Mouse (Mus musculus) left cerebral cortex, adult 2 months (tissue): ENCODE measurements around the gene Phlpp1. TPM values are rescaled to one million over a fixed set of nuclear protein-coding genes. Genes with fewer than 3 reads are reported as not detected.

Experiments
- DNase-seq, 2 experiments: peaks; one replicate each; pipeline ENCODE4 v3.0.0; 2021 to 2022; ENCODE audit warnings: low spot score in 2 of 2, mixed read lengths in 1 of 2; ENCODE audit errors: extremely low spot score in 1 of 2
- H3K27ac ChIP-seq: fragments of 200-600 bp; 2 replicates; pipeline ENCODE4 v1.8.1; 2022
- H3K4me3 ChIP-seq: fragments of 200-600 bp; 2 replicates; pipeline ENCODE4 v1.8.1; 2022
- CTCF ChIP-seq: fragments of 200-600 bp; IDR thresholded peaks from 2 replicates; pipeline ENCODE4 v1.8.1; 2022; ENCODE audit warnings: antibody characterized with exemption, mild to moderate bottlenecking, moderate library complexity
- intact Hi-C: fragments of 180-260 bp; cut with DNase I; formaldehyde crosslinking; loops from one replicate; pipeline ENCODE4 v1.15.1; 2025
- long read RNA-seq, 2 experiments: library from polyadenylated mRNA; stranded (forward); transcript quantifications; one replicate each; pipeline ENCODE4 v2.0.0; 2021; ENCODE audit warnings: borderline mapping rate in 2 of 2
- total RNA-seq, 2 experiments: library from RNA; stranded (reverse); gene quantifications; 2 replicates each; pipeline ENCODE4 v1.2.3; 2021

The Phlpp1 gene
- 10 to 100 TPM; 63.1 to 68.4 TPM for total RNA-seq
- long read RNA-seq, experiment 1, full-length matches to known transcripts: 49 of 58 reads
- long read RNA-seq, experiment 1, partial matches to known transcripts: 6 of 58 reads
- long read RNA-seq, experiment 1, other reads (novel, unspliced or antisense): 3 of 58 reads
- long read RNA-seq, experiment 2, full-length matches to known transcripts: 63 of 80 reads
- long read RNA-seq, experiment 2, partial matches to known transcripts: 15 of 80 reads
- long read RNA-seq, experiment 2, other reads (novel, unspliced or antisense): 2 of 80 reads

- TF ChIP-seq CTCF: peak; percentile 73
These were observed at the start of gene Phlpp1 for GRCm38 (mm10) chr1:106171241-106172220. TSS of gene Phlpp1 (plus strand) at chr1:106171752.

GRCm38 (mm10) chr1:106126601-106127000 is 45.0 kb upstream of the Phlpp1 start:
- H3K4me3 ChIP-seq: no peak overlapping the region
- no peak overlapping the region for H3K27ac ChIP-seq
- intact Hi-C loops: no loop called here
- TF ChIP-seq CTCF: no peak
- DNase-seq: no peak

More at GRCm38 (mm10) chr1:106171241-106172220, at the start of gene Phlpp1:
- DNase-seq: peak; percentile 100
- Histone ChIP-seq H3K27ac (peak within 1 kb of the TSS; percentile 97), H3K4me3 (peak within 1 kb of the TSS; percentile 79)
- intact Hi-C loops: loop anchor here (1.0 to 5.0 kb wide), 7 partner anchors 61 to 541 kb away; partner anchors contain the start of genes Bcl2 and Zcchc2

GRCm38 (mm10) chr1:106131697-106132349 is 39.7 kb upstream of the Phlpp1 start:
- intact Hi-C loops: no loop called here
- no peak overlapping the region for H3K27ac ChIP-seq
- no peak for TF ChIP-seq CTCF
- H3K4me3 ChIP-seq: no peak overlapping the region
- no peak for DNase-seq

- TF ChIP-seq CTCF: no peak
- Histone ChIP-seq H3K4me3 (no peak overlapping the region), H3K27ac (no peak overlapping the region)
- DNase-seq: no peak
- intact Hi-C loops: no loop called here
These were observed 39.2 kb upstream of the Phlpp1 start for GRCm38 (mm10) chr1:106132350-106132700.

- no peak for DNase-seq
- H3K27ac ChIP-seq: no peak overlapping the region
- H3K4me3 ChIP-seq: no peak overlapping the region
- TF ChIP-seq CTCF: no peak
- intact Hi-C loops: no loop called here
These were observed 32.9 kb upstream of the Phlpp1 start for GRCm38 (mm10) chr1:106138691-106139090.

GRCm38 (mm10) chr1:106139137-106139536 is 32.4 kb upstream of the Phlpp1 start:
- DNase-seq: no peak
- H3K4me3 ChIP-seq: no peak overlapping the region
- intact Hi-C loops: no loop called here
- no peak for TF ChIP-seq CTCF
- H3K27ac ChIP-seq: no peak overlapping the region

GRCm38 (mm10) chr1:106142010-106142409 is 29.5 kb upstream of the Phlpp1 start:
- no peak overlapping the region for H3K4me3 ChIP-seq
- intact Hi-C loops: no loop called here
- TF ChIP-seq CTCF: no peak
- no peak for DNase-seq
- H3K27ac ChIP-seq: no peak overlapping the region

- no peak for DNase-seq
- no peak overlapping the region for H3K27ac ChIP-seq
- intact Hi-C loops: no loop called here
- no peak for TF ChIP-seq CTCF
- H3K4me3 ChIP-seq: no peak overlapping the region
These were observed 27.0 kb upstream of the Phlpp1 start for GRCm38 (mm10) chr1:106144534-106144933.

GRCm38 (mm10) chr1:106145055-106145454 is 26.5 kb upstream of the Phlpp1 start:
- Histone ChIP-seq H3K4me3 (no peak overlapping the region), H3K27ac (no peak overlapping the region)
- no peak for TF ChIP-seq CTCF
- no peak for DNase-seq
- intact Hi-C loops: no loop called here

- intact Hi-C loops: no loop called here
- no peak for DNase-seq
- Histone ChIP-seq H3K4me3 (no peak overlapping the region), H3K27ac (no peak overlapping the region)
- TF ChIP-seq CTCF: no peak
These were observed 25.9 kb upstream of the Phlpp1 start for GRCm38 (mm10) chr1:106145565-106146190.
